7 mouse cellular contexts compared by ENCODE assay signal in genomic region chr10:80575925-80576324, GRCm38 (mm10). TPM values are rescaled to one million over a fixed set of nuclear protein-coding genes. Genes with fewer than 3 reads are reported as not detected.
DNase-seq lines count a peak whose midpoint lies in the region; ATAC-seq and TF ChIP-seq lines count a peak whose summit lies in the region.

No protein-coding gene starts in this region.

- peak overlapping the region; percentile 93 for H3K4me3 ChIP-seq in liver, adult 2 months (ENCODE audit: insufficient read depth, low read depth, low read length)
- peak overlapping the region; percentile 89 for H3K4me3 ChIP-seq in embryonic facial prominence, embryonic 13.5 days
- peak overlapping the region; percentile 91 for H3K4me3 ChIP-seq in hindbrain, embryonic 16.5 days (ENCODE audit: low read length)
- peak overlapping the region; percentile 66 for H3K4me3 ChIP-seq in myocyte

- H3K36me3 ChIP-seq in liver, adult 2 months (ENCODE audit: control insufficient read depth, insufficient read depth, low read length), result no peaks in the 10 kb centered on the region
- no peaks in the 10 kb centered on the region for H3K36me3 ChIP-seq in embryonic facial prominence, embryonic 13.5 days
- no peaks in the 10 kb centered on the region for H3K36me3 ChIP-seq in hindbrain, embryonic 16.5 days (ENCODE audit: control insufficient read depth, insufficient read depth, low read length)
- H3K36me3 ChIP-seq in myocyte (ENCODE audit: control insufficient read depth, insufficient read depth), result no peaks in the 10 kb centered on the region

- H3K4me1 ChIP-seq in liver, adult 2 months (ENCODE audit: control insufficient read depth, insufficient read depth, low read length), result peaks cover 9% of the 10 kb centered on the region
- H3K4me1 ChIP-seq in embryonic facial prominence, embryonic 13.5 days, result peaks cover 66% of the 10 kb centered on the region
- H3K4me1 ChIP-seq in hindbrain, embryonic 16.5 days (ENCODE audit: control insufficient read depth, insufficient read depth, low read depth, low read length), result peaks cover 45% of the 10 kb centered on the region

- no peak for DNase-seq in liver, adult 2 months (ENCODE audit: extremely low read depth, low read depth, low spot score)
- no peak for DNase-seq in liver
- no peak for DNase-seq in gastrocnemius, postnatal 4 days (ENCODE audit: low spot score in 2 of 2)
- no peak for DNase-seq in frontal cortex, postnatal 36 days (ENCODE audit: low spot score in 2 of 2)

- ATAC-seq in embryonic facial prominence, embryonic 13.5 days (ENCODE audit: insufficient number of reproducible peaks, insufficient read depth, low FRiP score, low TSS enrichment, low read depth), result no peak
- ATAC-seq in hindbrain, embryonic 16.5 days, result no peak

- no peaks in the 10 kb centered on the region for H3K9me3 ChIP-seq in embryonic facial prominence, embryonic 13.5 days
- no peaks in the 10 kb centered on the region for H3K9me3 ChIP-seq in hindbrain, embryonic 16.5 days (ENCODE audit: control insufficient read depth, low read length)

- peak overlapping the region; percentile 30 for H3ac ChIP-seq in myocyte (ENCODE audit: control insufficient read depth, insufficient read length)

- WGBS in liver, adult 2 months, result 11% methylated on average over 17 of the region's 17 CpGs
- 12% methylated on average over 17 of the region's 17 CpGs for WGBS in embryonic facial prominence, embryonic 13.5 days
- 12% methylated on average over 17 of the region's 17 CpGs for WGBS in hindbrain, embryonic 16.5 days

- TF ChIP-seq POLR2A in liver, adult 2 months (IDR thresholded peaks at IDR 0.05; ENCODE audit: extremely low read depth, insufficient read depth, low read length), result no peak
- TF ChIP-seq POLR2A in myocyte (IDR thresholded peaks at IDR 0.05; ENCODE audit: insufficient read length, low read depth), result no peak

- no peak overlapping the region for H3K27ac ChIP-seq in liver, adult 2 months (replicated peaks; ENCODE audit: insufficient read depth, low read depth, low read length)
- peak overlapping the region; percentile 95; the same call in 1 of the 2 replicates for H3K27ac ChIP-seq in embryonic facial prominence, embryonic 13.5 days
- no peak overlapping the region for H3K27ac ChIP-seq in hindbrain, embryonic 16.5 days (ENCODE audit: low read depth, low read length)

- peaks cover 22% of the 10 kb centered on the region for H3K79me2 ChIP-seq in liver, adult 2 months (ENCODE audit: control insufficient read depth, insufficient read depth, low read length)
- H3K79me2 ChIP-seq in myocyte (ENCODE audit: control insufficient read depth, insufficient read depth), result peaks cover 51% of the 10 kb centered on the region

- peak overlapping the region; percentile 88 for H3K4me2 ChIP-seq in embryonic facial prominence, embryonic 13.5 days
- peak overlapping the region; percentile 94 for H3K4me2 ChIP-seq in hindbrain, embryonic 16.5 days (ENCODE audit: low read length)
- H3K4me2 ChIP-seq in myocyte (ENCODE audit: low read depth), result peak overlapping the region; percentile 89

- H3K9ac ChIP-seq in liver, adult 2 months (ENCODE audit: low read depth, low read length), result peak overlapping the region; percentile 66
- H3K9ac ChIP-seq in embryonic facial prominence, embryonic 13.5 days, result peak overlapping the region; percentile 86
- H3K9ac ChIP-seq in hindbrain, embryonic 16.5 days (ENCODE audit: low read depth, low read length), result peak overlapping the region; percentile 90

- no peaks in the 10 kb centered on the region for H3K27me3 ChIP-seq in liver, adult 2 months (ENCODE audit: control insufficient read depth, insufficient read depth, low read length)
- no peaks in the 10 kb centered on the region for H3K27me3 ChIP-seq in embryonic facial prominence, embryonic 13.5 days
- no peaks in the 10 kb centered on the region for H3K27me3 ChIP-seq in hindbrain, embryonic 16.5 days (replicated peaks; ENCODE audit: control insufficient read depth, insufficient read depth, low read length)
- H3K27me3 ChIP-seq in myocyte (ENCODE audit: control insufficient read depth, insufficient read depth, insufficient read length), result no peaks in the 10 kb centered on the region

- no peak for TF ChIP-seq CTCF in liver, adult 2 months (IDR thresholded peaks at IDR 0.05; ENCODE audit: low read depth, low read length)

TF ChIP-seq in myocyte, 11 proteins besides CTCF, POLR2A, EP300 and RAD21:
- TF ChIP-seq USF1 (IDR thresholded peaks at IDR 0.05; ENCODE audit: low read depth) (no peak), E2F4 (IDR thresholded peaks at IDR 0.05; ENCODE audit: insufficient read depth) (no peak), TCF3 (IDR thresholded peaks at IDR 0.05; ENCODE audit: insufficient read length, low read depth) (no peak), POLR2AphosphoS2 (IDR thresholded peaks at IDR 0.05; ENCODE audit: insufficient read length, low read depth) (no peak), MAX (IDR thresholded peaks at IDR 0.05; ENCODE audit: low read depth) (no peak), REST (IDR thresholded peaks at IDR 0.05; ENCODE audit: insufficient read depth, insufficient read length) (no peak), MYOG (IDR thresholded peaks at IDR 0.05; ENCODE audit: control insufficient read depth in 1 of 3, insufficient read depth in 1 of 3, insufficient read length in 2 of 3, low read depth in 2 of 3) (no peak), TCF12 (IDR thresholded peaks at IDR 0.05; ENCODE audit: insufficient read depth, poor library complexity, severe bottlenecking) (no peak), MYOD1 (IDR thresholded peaks at IDR 0.05; ENCODE audit: control insufficient read depth in 1 of 3, insufficient read length in 2 of 3, low read depth in 2 of 3) (no peak), CEBPB (IDR thresholded peaks at IDR 0.05; ENCODE audit: insufficient read depth, poor library complexity, severe bottlenecking) (no peak), SRF (IDR thresholded peaks at IDR 0.05; ENCODE audit: control insufficient read depth, insufficient read length, low read depth) (no peak)
TF ChIP-seq in myocyte: peak in this region for 0.

RNA-seq across cellular contexts. Expression of gene Klf16, which starts 1.2 kb away (rescaled TPM):
- 0.74 and 1.3 TPM in 2 replicates for total RNA-seq in liver, adult 2 months (2014; rRNA removed)
- polyA plus RNA-seq in liver, adult 2 months (2012; rRNA removed), result 4.2 and 5.5 TPM in 2 replicates
- 9.5 and 12.0 TPM in 2 replicates for polyA plus RNA-seq in embryonic facial prominence, embryonic 13.5 days (2015; fragmentation: Nextera tagmentation; extraction: Ambion mirVana)
- polyA plus RNA-seq in hindbrain, embryonic 16.5 days (2015; fragmentation: Nextera tagmentation; extraction: Ambion mirVana), result 5.1 and 5.8 TPM in 2 replicates
- polyA plus RNA-seq in myocyte (2012; fragmentation: generic; extraction: Trizol), result 16.0 TPM
- 1 to 10 TPM; 7.5 to 8.5 TPM for total RNA-seq in gastrocnemius, postnatal 4 days (2021)

RNA-seq across cellular contexts. Expression of gene Abhd17a, which starts 14.2 kb away (rescaled TPM):
- 45.7 and 59.3 TPM in 2 replicates for total RNA-seq in liver, adult 2 months (2014; rRNA removed)
- polyA plus RNA-seq in liver, adult 2 months (2012; rRNA removed), result 194 and 205 TPM in 2 replicates
- polyA plus RNA-seq in embryonic facial prominence, embryonic 13.5 days (2015; fragmentation: Nextera tagmentation; extraction: Ambion mirVana), result 84.6 and 85.3 TPM in 2 replicates
- polyA plus RNA-seq in hindbrain, embryonic 16.5 days (2015; fragmentation: Nextera tagmentation; extraction: Ambion mirVana), result 127 and 130 TPM in 2 replicates
- polyA plus RNA-seq in myocyte (2012; fragmentation: generic; extraction: Trizol), result 111 TPM
- 10 to 100 TPM; 79.7 to 81.6 TPM for total RNA-seq in gastrocnemius, postnatal 4 days (2021)

RNA-seq across cellular contexts. Expression of gene Rexo1, which starts 14.6 kb away (rescaled TPM):
- 4.4 and 5.5 TPM in 2 replicates for total RNA-seq in liver, adult 2 months (2014; rRNA removed)
- 28.1 and 36.8 TPM in 2 replicates for polyA plus RNA-seq in liver, adult 2 months (2012; rRNA removed)
- polyA plus RNA-seq in embryonic facial prominence, embryonic 13.5 days (2015; fragmentation: Nextera tagmentation; extraction: Ambion mirVana), result 25.9 and 31.3 TPM in 2 replicates
- 25.8 and 26.5 TPM in 2 replicates for polyA plus RNA-seq in hindbrain, embryonic 16.5 days (2015; fragmentation: Nextera tagmentation; extraction: Ambion mirVana)
- 18.8 TPM for polyA plus RNA-seq in myocyte (2012; fragmentation: generic; extraction: Trizol)
- 10 to 100 TPM; 22.0 to 24.9 TPM for total RNA-seq in gastrocnemius, postnatal 4 days (2021)

RNA-seq across cellular contexts. Expression of gene Scamp4, which starts 26.7 kb away (rescaled TPM):
- 7.6 and 11.4 TPM in 2 replicates for total RNA-seq in liver, adult 2 months (2014; rRNA removed)
- 61.2 and 63.2 TPM in 2 replicates for polyA plus RNA-seq in liver, adult 2 months (2012; rRNA removed)
- 79.6 and 95.1 TPM in 2 replicates for polyA plus RNA-seq in embryonic facial prominence, embryonic 13.5 days (2015; fragmentation: Nextera tagmentation; extraction: Ambion mirVana)
- 73.6 and 80.8 TPM in 2 replicates for polyA plus RNA-seq in hindbrain, embryonic 16.5 days (2015; fragmentation: Nextera tagmentation; extraction: Ambion mirVana)
- 141 TPM for polyA plus RNA-seq in myocyte (2012; fragmentation: generic; extraction: Trizol)
- 10 to 100 TPM; 27.4 to 27.9 TPM for total RNA-seq in gastrocnemius, postnatal 4 days (2021)

RNA-seq across cellular contexts. Expression of gene Adat3, which starts 26.8 kb away (rescaled TPM):
- 0.28 and 1.4 TPM in 2 replicates for total RNA-seq in liver, adult 2 months (2014; rRNA removed)
- polyA plus RNA-seq in liver, adult 2 months (2012; rRNA removed), result 3.3 and 5.5 TPM in 2 replicates
- 5.9 and 9.1 TPM in 2 replicates for polyA plus RNA-seq in embryonic facial prominence, embryonic 13.5 days (2015; fragmentation: Nextera tagmentation; extraction: Ambion mirVana)
- 5.2 and 6.4 TPM in 2 replicates for polyA plus RNA-seq in hindbrain, embryonic 16.5 days (2015; fragmentation: Nextera tagmentation; extraction: Ambion mirVana)
- polyA plus RNA-seq in myocyte (2012; fragmentation: generic; extraction: Trizol), result 5.7 TPM
- total RNA-seq in gastrocnemius, postnatal 4 days (2021), result 1 to 10 TPM; 3.0 to 3.2 TPM
